ENCODE assay signal across 8 mouse cellular contexts in the genomic region with DNA sequence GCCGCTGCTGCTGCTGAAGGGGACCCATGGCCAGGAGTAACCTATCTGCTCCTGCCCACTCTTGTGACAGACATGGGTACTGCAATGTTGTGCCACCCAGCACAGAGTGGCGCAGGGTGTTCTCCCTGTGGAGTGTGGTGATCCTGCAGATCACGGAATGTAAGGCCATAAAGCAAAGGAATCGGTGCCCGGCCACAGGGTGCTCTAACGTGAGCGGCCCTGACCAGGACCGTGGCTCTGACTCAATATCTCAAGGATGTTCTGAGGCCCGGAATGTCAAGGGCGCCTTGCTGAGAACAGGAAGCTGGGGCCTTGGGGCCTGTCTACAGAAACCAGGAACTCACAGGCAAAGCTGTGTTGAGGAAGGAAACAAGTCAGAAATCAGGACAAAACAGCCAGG. TPM values are rescaled to one million over a fixed set of nuclear protein-coding genes. Genes with fewer than 3 reads are reported as not detected.
DNase-seq lines count a peak whose midpoint lies in the region; ATAC-seq and TF ChIP-seq lines count a peak whose summit lies in the region.

No protein-coding gene starts in this region.

- H3K4me3 ChIP-seq in liver, embryonic 12.5 days: no peak overlapping the region
- peak overlapping the region; percentile 29 for H3K4me3 ChIP-seq in small intestine, adult 2 months (ENCODE audit: low read depth, low read length)

- no peak overlapping the region for H3K4me2 ChIP-seq in liver, embryonic 12.5 days

- intact Hi-C loops in heart, postnatal 25 days (cut with DNase I): no loop called here
- intact Hi-C loops in left cerebral cortex, postnatal 36 days (cut with DNase I): no loop called here
- intact Hi-C loops in gastrocnemius, postnatal 36 days (cut with DNase I): no loop called here

- H3K9ac ChIP-seq in liver, embryonic 12.5 days: no peak overlapping the region; the same call in 1 of the 2 replicates

- no peak for TF ChIP-seq CTCF in small intestine, adult 2 months (IDR thresholded peaks at IDR 0.05; ENCODE audit: extremely low read depth, insufficient read length, insufficient replicate concordance, low read depth, low read length)

- WGBS in liver, embryonic 12.5 days (ENCODE audit: insufficient replicate concordance): 31% methylated on average over 10 of the region's 10 CpGs
- 73% methylated on average over 10 of the region's 10 CpGs for WGBS in small intestine, adult 2 months

- H3K9me3 ChIP-seq in liver, embryonic 12.5 days (replicated peaks): no peaks in the 10 kb centered on the region

- H3K4me1 ChIP-seq in liver, embryonic 12.5 days: peaks cover 55% of the 10 kb centered on the region
- peaks cover 51% of the 10 kb centered on the region for H3K4me1 ChIP-seq in small intestine, adult 2 months (ENCODE audit: control insufficient read depth, insufficient read depth, insufficient read length, low read length)

- ATAC-seq in liver, embryonic 12.5 days: no peak

- peak; percentile 65 for DNase-seq in ovary, postnatal 36 days (ENCODE audit: low spot score)
- DNase-seq in ovary, postnatal 14 days (ENCODE audit: low spot score): no peak
- peak; percentile 61 for DNase-seq in heart, postnatal 25 days (ENCODE audit: low spot score)
- DNase-seq in layer of hippocampus, postnatal 10 days (ENCODE audit: low spot score in 2 of 2): no peak
- no peak for DNase-seq in left cerebral cortex, postnatal 36 days (ENCODE audit: low spot score in 2 of 2)
- no peak for DNase-seq in gastrocnemius, postnatal 36 days

- no peak for TF ChIP-seq POLR2A in small intestine, adult 2 months (IDR thresholded peaks at IDR 0.05; ENCODE audit: low read depth, low read length)

- H3K36me3 ChIP-seq in liver, embryonic 12.5 days: no peaks in the 10 kb centered on the region
- no peaks in the 10 kb centered on the region for H3K36me3 ChIP-seq in small intestine, adult 2 months (ENCODE audit: control insufficient read depth, insufficient read depth, low read length)

- peak overlapping the region; percentile 57; the same call in 1 of the 2 replicates for H3K27ac ChIP-seq in liver, embryonic 12.5 days
- peak overlapping the region; percentile 92 for H3K27ac ChIP-seq in small intestine, adult 2 months (ENCODE audit: insufficient read depth, low read depth, low read length)

- H3K27me3 ChIP-seq in liver, embryonic 12.5 days (replicated peaks): peaks cover 7% of the 10 kb centered on the region; the same call in 1 of the 2 replicates
- no peaks in the 10 kb centered on the region for H3K27me3 ChIP-seq in small intestine, adult 2 months (ENCODE audit: control insufficient read depth, insufficient read depth, low read length)

RNA-seq across cellular contexts. Expression of gene Osgin1, which starts 8.4 kb away (rescaled TPM):
- total RNA-seq in heart, postnatal 25 days (2021): 1 to 10 TPM; 3.1 to 5.5 TPM
- 13.3 and 13.6 TPM in 2 replicates for polyA plus RNA-seq in liver, embryonic 12.5 days (2016; fragmentation: Nextera tagmentation; extraction: Ambion mirVana)
- 78.7 and 306 TPM in 2 replicates for polyA plus RNA-seq in small intestine, adult 2 months (2012; rRNA removed)
- total RNA-seq in layer of hippocampus, postnatal 10 days (2021): under 1 TPM; 0.25 to 0.33 TPM
- total RNA-seq in left cerebral cortex, postnatal 36 days (2021): under 1 TPM; 0.34 to 0.81 TPM
- total RNA-seq in gastrocnemius, postnatal 36 days (2021): 10 to 100 TPM; 15.1 to 17.3 TPM

RNA-seq across cellular contexts. Expression of gene Necab2, which starts 21.0 kb away (rescaled TPM):
- not detected for total RNA-seq in heart, postnatal 25 days (2021)
- polyA plus RNA-seq in liver, embryonic 12.5 days (2016; fragmentation: Nextera tagmentation; extraction: Ambion mirVana): 0.23 and 0.25 TPM in 2 replicates
- polyA plus RNA-seq in small intestine, adult 2 months (2012; rRNA removed): 0.44 and 0.72 TPM in 2 replicates
- total RNA-seq in layer of hippocampus, postnatal 10 days (2021): 100 to 1,000 TPM; 112 to 114 TPM
- total RNA-seq in left cerebral cortex, postnatal 36 days (2021): 10 to 100 TPM; 60.4 to 67.1 TPM
- under 1 TPM in 1 of 2 experiments, not detected in 1; 0.52 TPM for total RNA-seq in gastrocnemius, postnatal 36 days (2021)

RNA-seq across cellular contexts. Expression of gene Mlycd, which starts 30.9 kb away (rescaled TPM):
- 100 to 1,000 TPM; 109 to 111 TPM for total RNA-seq in heart, postnatal 25 days (2021)
- polyA plus RNA-seq in liver, embryonic 12.5 days (2016; fragmentation: Nextera tagmentation; extraction: Ambion mirVana): 11.7 TPM in 2 replicates
- polyA plus RNA-seq in small intestine, adult 2 months (2012; rRNA removed): 29.0 and 49.6 TPM in 2 replicates
- total RNA-seq in layer of hippocampus, postnatal 10 days (2021): 10 to 100 TPM; 20.3 to 22.3 TPM
- total RNA-seq in left cerebral cortex, postnatal 36 days (2021): 10 to 100 TPM; 29.4 to 33.8 TPM
- 100 to 1,000 TPM in 1 of 2 experiments, 10 to 100 TPM in 1; 73.5 to 114 TPM for total RNA-seq in gastrocnemius, postnatal 36 days (2021)

Comparison
In these comparisons a context has a peak if more than half of its experiments do, and no peak if none do; other contexts are left out.
1. DNase-seq: peak in ovary, postnatal 36 days (single experiment) and heart, postnatal 25 days (single experiment); none in ovary, postnatal 14 days (single experiment), layer of hippocampus, postnatal 10 days (0 of 2), left cerebral cortex, postnatal 36 days (0 of 2) and gastrocnemius, postnatal 36 days (0 of 2).
2. RNA of gene Necab2, which starts 21.0 kb away (total RNA-seq): 112 to 114 TPM in layer of hippocampus, postnatal 10 days and 60.4 to 67.1 TPM in left cerebral cortex, postnatal 36 days; 0.52 TPM in gastrocnemius, postnatal 36 days and not detected in heart, postnatal 25 days; every median in the first group is over 10 times any median in the second.